Mouse (Mus musculus): ENCODE data around the gene Zfp536. TPM values are rescaled to one million over a fixed set of nuclear protein-coding genes. Genes with fewer than 3 reads are reported as not detected.
A peak's percentile ranks its signal among the peaks of the same experiment; 100 is the strongest.

The Zfp536 gene
- polyA plus RNA-seq, 1 experiment from 2014 or later: 36.0 TPM

- Histone ChIP-seq H3K27me3 (no peaks in the 10 kb centered on the region), H3K27ac (replicated peaks) (no peak overlapping the region), H3K4me3 (no peak overlapping the region), H3K9me3 (no peaks in the 10 kb centered on the region), H3K9ac (replicated peaks) (no peak overlapping the region), H3K36me3 (no peaks in the 10 kb centered on the region), H3K4me2 (replicated peaks) (no peak overlapping the region), H3K4me1 (no peaks in the 10 kb centered on the region)
- no peak for ATAC-seq (replicated peaks)
- 89% methylated on average over 3 of the region's 3 CpGs for WGBS
Observed at GRCm38 (mm10) chr7:37581262-37581661, 192.2 kb downstream of the Zfp536 start.

GRCm38 (mm10) chr7:37580554-37580953, 192.9 kb downstream of the Zfp536 start:
- Histone ChIP-seq H3K9ac (replicated peaks) (no peak overlapping the region), H3K4me2 (replicated peaks) (no peak overlapping the region), H3K4me1 (no peaks in the 10 kb centered on the region), H3K4me3 (no peak overlapping the region), H3K9me3 (no peaks in the 10 kb centered on the region), H3K27me3 (no peaks in the 10 kb centered on the region), H3K36me3 (no peaks in the 10 kb centered on the region), H3K27ac (replicated peaks) (no peak overlapping the region)
- WGBS: 83% methylated on average over 5 of the region's 5 CpGs
- ATAC-seq (replicated peaks): no peak

- no peak for ATAC-seq (replicated peaks)
- H3K36me3 ChIP-seq: peaks cover 5% of the 10 kb centered on the region; the same call in 1 of the 2 replicates
- H3K9me3 ChIP-seq: no peaks in the 10 kb centered on the region
- peaks cover 12% of the 10 kb centered on the region for H3K4me1 ChIP-seq
- no peaks in the 10 kb centered on the region for H3K27me3 ChIP-seq
- H3K9ac ChIP-seq (replicated peaks): no peak overlapping the region
- no peak overlapping the region for H3K27ac ChIP-seq (replicated peaks)
- no peak overlapping the region for H3K4me2 ChIP-seq (replicated peaks)
- WGBS: 95% methylated on average over 7 of the region's 7 CpGs
- no peak overlapping the region for H3K4me3 ChIP-seq
Observed at GRCm38 (mm10) chr7:37572021-37572420, 201.4 kb downstream of the Zfp536 start.

- no peaks in the 10 kb centered on the region for H3K27me3 ChIP-seq
- peaks cover 5% of the 10 kb centered on the region; the same call in 1 of the 2 replicates for H3K36me3 ChIP-seq
- no peak overlapping the region for H3K9ac ChIP-seq (replicated peaks)
- no peak overlapping the region for H3K4me3 ChIP-seq
- no peak overlapping the region for H3K27ac ChIP-seq (replicated peaks)
- no peak overlapping the region for H3K4me2 ChIP-seq (replicated peaks)
- WGBS: 77% methylated on average over 31 of the region's 31 CpGs
- ATAC-seq (replicated peaks): 0 out of 2 replicates have a peak, but pooled peaks have one; percentile 44
- H3K9me3 ChIP-seq: no peaks in the 10 kb centered on the region
- peaks cover 42% of the 10 kb centered on the region for H3K4me1 ChIP-seq
Observed at GRCm38 (mm10) chr7:37568811-37569500, 204.5 kb downstream of the Zfp536 start.

GRCm38 (mm10) chr7:37568041-37568440, 205.4 kb downstream of the Zfp536 start:
- no peak overlapping the region for H3K9ac ChIP-seq (replicated peaks)
- 63% methylated on average over 14 of the region's 14 CpGs for WGBS
- no peak for ATAC-seq (replicated peaks)
- no peak overlapping the region for H3K4me3 ChIP-seq
- peaks cover 5% of the 10 kb centered on the region; the same call in 1 of the 2 replicates for H3K36me3 ChIP-seq
- H3K4me1 ChIP-seq: peaks cover 49% of the 10 kb centered on the region
- H3K4me2 ChIP-seq (replicated peaks): no peak overlapping the region
- no peak overlapping the region for H3K27ac ChIP-seq (replicated peaks)
- H3K27me3 ChIP-seq: no peaks in the 10 kb centered on the region
- H3K9me3 ChIP-seq: no peaks in the 10 kb centered on the region

GRCm38 (mm10) chr7:37566019-37566418, 207.4 kb downstream of the Zfp536 start:
- Histone ChIP-seq H3K9ac (replicated peaks) (no peak overlapping the region; the same call in 1 of the 2 replicates), H3K4me1 (peaks cover 63% of the 10 kb centered on the region), H3K4me2 (replicated peaks) (no peak overlapping the region), H3K36me3 (peaks cover 5% of the 10 kb centered on the region; the same call in 1 of the 2 replicates), H3K9me3 (no peaks in the 10 kb centered on the region), H3K27ac (replicated peaks) (peak overlapping the region; percentile 65), H3K27me3 (no peaks in the 10 kb centered on the region), H3K4me3 (no peak overlapping the region)
- no peak for ATAC-seq (replicated peaks)
- WGBS: 7% methylated on average over 9 of the region's 9 CpGs

- H3K4me2 ChIP-seq (replicated peaks): no peak overlapping the region
- no peak for ATAC-seq (replicated peaks)
- H3K9ac ChIP-seq (replicated peaks): no peak overlapping the region; the same call in 1 of the 2 replicates
- peak overlapping the region; percentile 65 for H3K27ac ChIP-seq (replicated peaks)
- WGBS: 21% methylated on average over 8 of the region's 8 CpGs
- H3K27me3 ChIP-seq: no peaks in the 10 kb centered on the region
- no peaks in the 10 kb centered on the region for H3K9me3 ChIP-seq
- H3K36me3 ChIP-seq: peaks cover 5% of the 10 kb centered on the region; the same call in 1 of the 2 replicates
- H3K4me1 ChIP-seq: peaks cover 70% of the 10 kb centered on the region
- H3K4me3 ChIP-seq: no peak overlapping the region
Observed at GRCm38 (mm10) chr7:37565371-37565770, 208.1 kb downstream of the Zfp536 start.

- H3K4me2 ChIP-seq (replicated peaks): peak overlapping the region; percentile 19
- no peaks in the 10 kb centered on the region for H3K27me3 ChIP-seq
- H3K36me3 ChIP-seq: peaks cover 5% of the 10 kb centered on the region; the same call in 1 of the 2 replicates
- H3K9me3 ChIP-seq: no peaks in the 10 kb centered on the region
- ATAC-seq (replicated peaks): no peak
- 7% methylated on average over 10 of the region's 10 CpGs for WGBS
- no peak overlapping the region for H3K4me3 ChIP-seq
- peaks cover 76% of the 10 kb centered on the region for H3K4me1 ChIP-seq
- peak overlapping the region; percentile 65 for H3K27ac ChIP-seq (replicated peaks)
- 0 out of 2 replicates have a peak overlapping the region, but pooled peaks have one; percentile 27 for H3K9ac ChIP-seq (replicated peaks)
Observed at GRCm38 (mm10) chr7:37564644-37565043, 208.8 kb downstream of the Zfp536 start.

GRCm38 (mm10) chr7:37563831-37564400, 209.5 kb downstream of the Zfp536 start:
- 10% methylated on average over 6 of the region's 6 CpGs for WGBS
- no peak for ATAC-seq (replicated peaks)
- H3K36me3 ChIP-seq: peaks cover 2% of the 10 kb centered on the region; the same call in 1 of the 2 replicates
- no peak overlapping the region for H3K4me3 ChIP-seq
- H3K27me3 ChIP-seq: no peaks in the 10 kb centered on the region
- H3K4me1 ChIP-seq: peaks cover 76% of the 10 kb centered on the region
- peak overlapping the region; percentile 65 for H3K27ac ChIP-seq (replicated peaks)
- H3K4me2 ChIP-seq (replicated peaks): peak overlapping the region; percentile 19
- no peaks in the 10 kb centered on the region for H3K9me3 ChIP-seq
- H3K9ac ChIP-seq (replicated peaks): 0 out of 2 replicates have a peak overlapping the region, but pooled peaks have one; percentile 27

GRCm38 (mm10) chr7:37563171-37563574, 210.3 kb downstream of the Zfp536 start:
- H3K9me3 ChIP-seq: no peaks in the 10 kb centered on the region
- peaks cover 74% of the 10 kb centered on the region for H3K4me1 ChIP-seq
- H3K27me3 ChIP-seq: no peaks in the 10 kb centered on the region
- WGBS: 2% methylated on average over 8 of the region's 8 CpGs
- no peak overlapping the region for H3K9ac ChIP-seq (replicated peaks)
- H3K36me3 ChIP-seq: no peaks in the 10 kb centered on the region
- no peak overlapping the region for H3K4me3 ChIP-seq
- peak; percentile 57 for ATAC-seq (replicated peaks)
- peak overlapping the region; percentile 37 for H3K4me2 ChIP-seq (replicated peaks)
- peak overlapping the region; percentile 35; the same call in 1 of the 2 replicates for H3K27ac ChIP-seq (replicated peaks)

- no peak overlapping the region for H3K4me3 ChIP-seq
- no peaks in the 10 kb centered on the region for H3K36me3 ChIP-seq
- peaks cover 69% of the 10 kb centered on the region for H3K4me1 ChIP-seq
- H3K9me3 ChIP-seq: no peaks in the 10 kb centered on the region
- no peaks in the 10 kb centered on the region for H3K27me3 ChIP-seq
- H3K9ac ChIP-seq (replicated peaks): no peak overlapping the region
- H3K4me2 ChIP-seq (replicated peaks): peak overlapping the region; percentile 37
- 0 out of 2 replicates have a peak, but pooled peaks have one; percentile 44 for ATAC-seq (replicated peaks)
- 21% methylated on average over 7 of the region's 7 CpGs for WGBS
- H3K27ac ChIP-seq (replicated peaks): peak overlapping the region; percentile 35; the same call in 1 of the 2 replicates
Observed at GRCm38 (mm10) chr7:37562505-37562904, 210.9 kb downstream of the Zfp536 start.

GRCm38 (mm10) chr7:37560581-37560980, 212.9 kb downstream of the Zfp536 start:
- H3K27ac ChIP-seq (replicated peaks): no peak overlapping the region
- H3K9ac ChIP-seq (replicated peaks): no peak overlapping the region
- H3K27me3 ChIP-seq: no peaks in the 10 kb centered on the region
- H3K4me2 ChIP-seq (replicated peaks): no peak overlapping the region
- H3K4me3 ChIP-seq: no peak overlapping the region
- H3K4me1 ChIP-seq: peaks cover 51% of the 10 kb centered on the region
- ATAC-seq (replicated peaks): peak; percentile 52; the same call in 1 of the 2 replicates
- WGBS: 57% methylated on average over 7 of the region's 7 CpGs
- H3K9me3 ChIP-seq: no peaks in the 10 kb centered on the region
- no peaks in the 10 kb centered on the region for H3K36me3 ChIP-seq
